Mouse (Mus musculus) c-Kit-positive CD71-positive TER-119-negative erythroid progenitor cells, embryonic 14.5 days (primary cell): ENCODE measurements around the gene Zfp292.

ENCODE experiments used
- DNase-seq: peaks from one replicate; pipeline ENCODE4 v3.0.0-alpha.2; 2013; ENCODE audit warnings: low read depth

Zfp292 gene

GRCm38 (mm10) chr4:34882291-34882769, 430 bp downstream of the Zfp292 start:
- DNase-seq, result no peak

GRCm38 (mm10) chr4:34881851-34882250, 909 bp downstream of the Zfp292 start:
- no peak for DNase-seq

GRCm38 (mm10) chr4:34880921-34881650, 1.7 kb downstream of the Zfp292 start:
- DNase-seq, result no peak

- no peak for DNase-seq
These were observed 8.5 kb downstream of the Zfp292 start for GRCm38 (mm10) chr4:34874234-34874633.

GRCm38 (mm10) chr4:34872896-34873495, 9.8 kb downstream of the Zfp292 start:
- DNase-seq, result no peak

GRCm38 (mm10) chr4:34869813-34870212, 12.9 kb downstream of the Zfp292 start:
- DNase-seq, result no peak

- no peak for DNase-seq
These were observed 21.3 kb downstream of the Zfp292 start for GRCm38 (mm10) chr4:34861438-34861837.

GRCm38 (mm10) chr4:34859416-34859815, 23.3 kb downstream of the Zfp292 start:
- no peak for DNase-seq

- no peak for DNase-seq
These were observed 23.9 kb downstream of the Zfp292 start for GRCm38 (mm10) chr4:34858903-34859302.

GRCm38 (mm10) chr4:34855966-34856365, 26.8 kb downstream of the Zfp292 start:
- DNase-seq, result no peak

GRCm38 (mm10) chr4:34852051-34852450, 30.7 kb downstream of the Zfp292 start:
- DNase-seq, result no peak

- DNase-seq, result no peak
These were observed 32.6 kb downstream of the Zfp292 start for GRCm38 (mm10) chr4:34850156-34850555.

GRCm38 (mm10) chr4:34847679-34848309, 35.0 kb downstream of the Zfp292 start:
- DNase-seq, result no peak

- no peak for DNase-seq
These were observed 38.9 kb downstream of the Zfp292 start for GRCm38 (mm10) chr4:34843839-34844238.

- DNase-seq, result no peak
These were observed 39.9 kb downstream of the Zfp292 start for GRCm38 (mm10) chr4:34842826-34843225.

- no peak for DNase-seq
These were observed 51.3 kb downstream of the Zfp292 start for GRCm38 (mm10) chr4:34831496-34831895.

- no peak for DNase-seq
These were observed 53.3 kb downstream of the Zfp292 start for GRCm38 (mm10) chr4:34829456-34829855.

- no peak for DNase-seq
These were observed 58.9 kb downstream of the Zfp292 start for GRCm38 (mm10) chr4:34823901-34824300.

GRCm38 (mm10) chr4:34819904-34820303, 62.9 kb downstream of the Zfp292 start:
- DNase-seq, result no peak

GRCm38 (mm10) chr4:34801166-34802034, 81.4 kb downstream of the Zfp292 start:
- no peak for DNase-seq

GRCm38 (mm10) chr4:34798005-34798404, 84.8 kb downstream of the Zfp292 start:
- DNase-seq, result no peak
